Mouse (Mus musculus): ENCODE results near the gene Tjp3. TPM values are rescaled to one million over a fixed set of nuclear protein-coding genes. Genes with fewer than 3 reads are reported as not detected.

Tjp3 gene
- polyA plus RNA-seq, 1 experiment from 2014 or later: 9.7 TPM

DNA sequence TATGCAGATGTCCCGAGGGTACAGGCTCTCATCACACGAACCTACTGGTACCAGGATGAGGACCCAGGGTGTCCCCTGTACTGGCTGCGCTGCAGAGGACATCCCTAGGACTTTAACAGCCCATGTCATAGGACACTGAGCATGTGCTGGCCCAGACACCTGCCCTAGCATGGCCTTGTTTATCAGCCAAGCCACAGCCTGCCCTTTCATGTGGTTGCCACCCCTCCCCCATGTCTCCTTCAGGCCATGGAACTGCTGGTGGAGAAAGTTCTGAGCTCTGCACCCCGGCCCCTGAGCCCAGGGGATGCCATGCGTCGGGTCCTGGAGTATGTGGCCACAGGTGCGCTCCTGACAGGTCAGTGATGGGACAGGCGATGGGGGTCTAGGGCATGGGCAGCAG lies 41.9 kb downstream of the Tjp3 start:
- Histone ChIP-seq H3K4me2 (no peak overlapping the region), H3K4me1 (peaks cover 15% of the 10 kb centered on the region), H3K9ac (no peak overlapping the region), H3K4me3 (replicated peaks) (no peak overlapping the region), H3K36me3 (replicated peaks) (no peaks in the 10 kb centered on the region), H3K9me3 (no peaks in the 10 kb centered on the region), H3K27me3 (peaks cover 42% of the 10 kb centered on the region), H3K27ac (no peak overlapping the region)
- no peak for ATAC-seq (ENCODE audit: low FRiP score)
- WGBS: 77% methylated on average over 8 of the region's 8 CpGs

DNA sequence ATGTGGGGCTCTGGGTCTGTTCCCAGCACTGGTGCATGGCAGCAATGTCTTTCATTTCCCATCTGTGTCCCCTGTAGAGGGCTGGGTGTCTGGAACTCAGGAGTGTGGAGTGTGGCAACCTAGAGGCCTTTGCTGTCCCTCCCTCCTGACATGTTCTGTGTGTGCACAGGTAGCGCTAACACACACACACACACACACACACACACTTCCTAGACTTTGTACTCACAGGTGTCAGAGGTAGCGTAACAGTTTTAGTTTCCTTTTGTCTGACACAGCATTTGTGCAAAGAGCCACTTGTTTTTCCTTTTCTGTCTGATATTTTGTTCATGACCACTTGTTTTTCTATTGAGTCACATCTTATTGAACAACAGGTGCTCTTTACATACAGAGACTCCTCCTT lies 43.6 kb downstream of the Tjp3 start:
- H3K4me3 ChIP-seq (replicated peaks): no peak overlapping the region
- H3K4me1 ChIP-seq: peaks cover 13% of the 10 kb centered on the region
- no peak overlapping the region for H3K4me2 ChIP-seq
- H3K9me3 ChIP-seq: no peaks in the 10 kb centered on the region
- H3K9ac ChIP-seq: no peak overlapping the region
- no peaks in the 10 kb centered on the region for H3K36me3 ChIP-seq (replicated peaks)
- peaks cover 41% of the 10 kb centered on the region for H3K27me3 ChIP-seq
- no peak for ATAC-seq (ENCODE audit: low FRiP score)
- H3K27ac ChIP-seq: no peak overlapping the region
- 86% methylated on average over 2 of the region's 2 CpGs for WGBS

DNA sequence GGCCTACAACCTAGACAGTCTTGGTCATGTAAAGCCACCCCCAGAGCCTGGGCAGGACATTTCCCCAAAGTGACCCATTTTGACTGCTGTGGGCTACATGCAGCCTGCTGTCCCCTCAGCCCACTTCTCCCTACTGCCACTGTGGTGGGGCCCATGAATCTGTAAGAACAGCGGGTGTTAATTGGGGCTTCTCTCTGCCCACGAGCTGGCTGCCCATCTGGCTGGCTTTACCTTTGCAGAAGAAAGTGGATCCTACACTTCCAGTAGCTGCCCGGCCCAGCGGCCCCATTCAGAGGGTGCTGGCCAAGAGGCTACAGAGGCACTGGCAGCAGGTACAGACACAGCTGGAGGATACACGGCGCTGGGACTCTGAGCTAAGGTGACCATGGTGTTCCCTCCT lies 46.2 kb downstream of the Tjp3 start:
- H3K9ac ChIP-seq: no peak overlapping the region; the same call in 1 of the 2 replicates

DNA sequence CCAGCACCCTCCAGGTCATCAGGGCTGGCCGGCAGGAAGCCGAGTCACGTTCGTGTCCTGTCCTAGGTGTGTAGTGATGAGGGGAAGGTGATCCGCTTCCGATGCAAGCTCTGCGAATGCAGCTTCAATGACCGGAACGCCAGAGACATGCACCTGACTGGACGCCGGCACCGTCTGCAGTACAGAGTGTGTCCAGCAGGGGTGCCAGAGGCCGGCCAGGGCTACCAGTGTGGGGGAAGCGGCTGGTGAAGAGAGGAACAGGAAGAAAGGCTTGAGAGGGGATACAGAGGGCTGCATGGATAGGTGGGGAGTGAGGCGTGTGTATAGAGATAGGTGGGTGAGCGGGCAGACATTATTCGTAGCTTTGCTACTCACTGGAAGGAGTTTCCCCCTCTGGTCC lies 46.8 kb downstream of the Tjp3 start:
- Histone ChIP-seq H3K27me3 (peaks cover 43% of the 10 kb centered on the region), H3K9me3 (no peaks in the 10 kb centered on the region), H3K4me2 (peak overlapping the region; percentile 25; the same call in 1 of the 2 replicates), H3K27ac (no peak overlapping the region), H3K4me1 (peaks cover 13% of the 10 kb centered on the region), H3K9ac (no peak overlapping the region; the same call in 1 of the 2 replicates), H3K36me3 (replicated peaks) (no peaks in the 10 kb centered on the region), H3K4me3 (replicated peaks) (0 out of 2 replicates have a peak overlapping the region, but pooled peaks have one; percentile 4)
- whole genome bisulfite sequencing: 8% methylated on average over 17 of the region's 17 CpGs
- ATAC-seq (ENCODE audit: low FRiP score): peak; percentile 79

More for the DNA sequence above, 46.2 kb downstream of the Tjp3 start:
- ATAC-seq (ENCODE audit: low FRiP score): no peak
- peaks cover 7% of the 10 kb centered on the region; the same call in 1 of the 2 replicates for H3K4me1 ChIP-seq
- H3K4me3 ChIP-seq (replicated peaks): no peak overlapping the region
- no peaks in the 10 kb centered on the region for H3K9me3 ChIP-seq
- no peak overlapping the region for H3K27ac ChIP-seq
- 84% methylated on average over 6 of the region's 6 CpGs for WGBS
- no peak overlapping the region for H3K4me2 ChIP-seq
- H3K36me3 ChIP-seq (replicated peaks): no peaks in the 10 kb centered on the region
- H3K27me3 ChIP-seq: peaks cover 37% of the 10 kb centered on the region

DNA sequence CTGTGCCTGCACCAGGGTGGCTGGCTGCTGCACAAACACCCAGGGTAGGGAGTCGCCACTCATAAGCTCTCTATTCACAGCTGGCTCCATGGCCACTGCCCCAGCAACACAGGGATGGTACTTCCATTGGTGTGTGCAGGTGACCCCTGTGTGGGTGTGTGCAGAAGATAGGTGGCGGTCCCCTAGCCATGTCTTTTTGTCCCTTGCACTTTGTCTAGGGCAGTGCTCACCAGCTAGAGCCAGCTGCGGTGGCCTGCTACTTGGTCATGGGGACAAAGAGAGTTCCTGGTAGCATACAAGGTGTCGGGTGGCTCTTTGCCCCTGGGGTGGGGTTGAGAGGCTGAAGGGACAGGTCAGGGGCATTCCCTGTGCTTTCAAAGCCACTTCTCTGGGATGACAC lies 47.2 kb downstream of the Tjp3 start:
- 75% methylated on average over 4 of the region's 4 CpGs for WGBS
- ATAC-seq (ENCODE audit: low FRiP score): peak; percentile 5; the same call in 1 of the 2 replicates
- H3K27me3 ChIP-seq: peaks cover 47% of the 10 kb centered on the region

DNA sequence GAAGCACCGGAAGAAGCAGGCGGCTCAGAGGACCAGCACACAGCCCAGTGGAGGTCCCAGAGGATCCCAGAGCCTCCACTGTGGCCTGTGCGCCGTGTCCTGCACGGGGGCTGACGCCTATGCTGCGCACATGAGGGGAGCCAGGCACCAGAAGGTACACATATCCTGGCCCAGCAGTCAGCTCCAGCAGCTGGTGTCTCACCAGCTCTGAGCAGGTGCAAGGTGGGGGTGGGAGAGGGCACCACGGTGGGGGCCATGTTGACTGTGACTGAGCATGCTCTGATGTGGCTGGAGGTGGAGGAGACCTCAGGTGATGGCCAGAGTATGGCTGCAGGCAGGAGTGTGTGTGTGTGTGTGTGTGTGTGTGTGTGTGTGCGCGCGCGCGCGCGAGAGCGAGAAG lies 49.4 kb downstream of the Tjp3 start:
- peaks cover 61% of the 10 kb centered on the region for H3K27me3 ChIP-seq
- 92% methylated on average over 16 of the region's 16 CpGs for WGBS
- no peak for ATAC-seq (ENCODE audit: low FRiP score)
- H3K9me3 ChIP-seq: no peaks in the 10 kb centered on the region
- no peak overlapping the region for H3K27ac ChIP-seq
- no peaks in the 10 kb centered on the region; the same call in 1 of the 2 replicates for H3K36me3 ChIP-seq (replicated peaks)
- no peak overlapping the region for H3K4me2 ChIP-seq
- H3K4me1 ChIP-seq: peaks cover 23% of the 10 kb centered on the region
- no peak overlapping the region for H3K4me3 ChIP-seq (replicated peaks)
- H3K9ac ChIP-seq: no peak overlapping the region

More for the DNA sequence above, 47.2 kb downstream of the Tjp3 start:
- Histone ChIP-seq H3K36me3 (replicated peaks) (no peaks in the 10 kb centered on the region), H3K4me1 (peaks cover 17% of the 10 kb centered on the region), H3K4me2 (peak overlapping the region; percentile 25; the same call in 1 of the 2 replicates), H3K4me3 (replicated peaks) (no peak overlapping the region), H3K9me3 (no peaks in the 10 kb centered on the region), H3K9ac (no peak overlapping the region), H3K27ac (no peak overlapping the region)

DNA sequence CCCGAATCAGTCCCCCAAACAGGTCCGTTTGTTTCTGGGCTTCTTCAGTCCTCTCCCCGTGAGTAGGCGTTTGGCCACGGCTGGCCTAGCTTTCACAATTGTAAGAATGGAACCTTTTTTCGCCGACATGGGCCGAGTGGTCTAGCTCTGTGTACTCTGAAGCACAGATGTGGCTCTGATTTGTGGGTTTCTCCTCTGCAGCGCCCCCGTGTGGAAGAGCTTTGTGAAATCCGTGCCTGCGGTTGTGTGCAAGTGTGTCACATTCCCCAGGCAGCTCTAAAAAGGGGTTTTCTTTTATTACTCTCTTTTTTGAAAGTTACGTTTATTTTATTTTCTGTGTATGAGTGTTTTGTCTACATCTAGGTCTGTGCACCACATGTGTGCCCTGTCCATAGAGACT lies 50.5 kb downstream of the Tjp3 start:
- Histone ChIP-seq H3K4me2 (no peak overlapping the region), H3K4me3 (replicated peaks) (no peak overlapping the region), H3K27ac (no peak overlapping the region), H3K27me3 (peaks cover 61% of the 10 kb centered on the region), H3K9ac (no peak overlapping the region), H3K36me3 (replicated peaks) (no peaks in the 10 kb centered on the region; the same call in 1 of the 2 replicates), H3K4me1 (peaks cover 23% of the 10 kb centered on the region), H3K9me3 (no peaks in the 10 kb centered on the region)
- 17% methylated on average over 13 of the region's 13 CpGs for WGBS
- no peak for ATAC-seq (ENCODE audit: low FRiP score)

DNA sequence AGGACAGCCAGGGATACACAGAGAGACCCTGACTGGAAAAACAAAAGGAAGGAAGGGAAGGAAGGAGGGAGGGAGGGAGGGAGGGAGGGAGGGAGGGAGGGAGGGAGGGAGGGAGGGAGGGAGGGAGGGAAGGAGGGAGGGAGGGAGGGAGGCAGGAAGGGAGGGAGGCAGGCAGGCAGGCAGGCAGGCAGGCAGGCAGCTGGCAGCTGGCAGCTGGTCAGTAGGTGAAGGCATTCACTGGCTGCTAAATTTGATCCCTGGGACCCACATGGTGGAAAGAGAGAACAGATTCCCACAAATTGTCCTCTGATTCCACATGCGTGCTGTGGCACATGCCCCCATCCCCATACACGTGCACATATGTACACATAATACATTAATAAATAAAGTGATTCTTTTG lies 52.8 kb downstream of the Tjp3 start:
- 81% methylated on average over 2 of the region's 2 CpGs for WGBS
- no peak overlapping the region for H3K4me2 ChIP-seq
- no peak overlapping the region for H3K9ac ChIP-seq
- peaks cover 20% of the 10 kb centered on the region for H3K4me1 ChIP-seq
- no peak overlapping the region for H3K27ac ChIP-seq
- no peak for ATAC-seq (ENCODE audit: low FRiP score)
- no peaks in the 10 kb centered on the region for H3K9me3 ChIP-seq
- no peak overlapping the region for H3K4me3 ChIP-seq (replicated peaks)
- no peaks in the 10 kb centered on the region; the same call in 1 of the 2 replicates for H3K36me3 ChIP-seq (replicated peaks)
- peaks cover 51% of the 10 kb centered on the region for H3K27me3 ChIP-seq

DNA sequence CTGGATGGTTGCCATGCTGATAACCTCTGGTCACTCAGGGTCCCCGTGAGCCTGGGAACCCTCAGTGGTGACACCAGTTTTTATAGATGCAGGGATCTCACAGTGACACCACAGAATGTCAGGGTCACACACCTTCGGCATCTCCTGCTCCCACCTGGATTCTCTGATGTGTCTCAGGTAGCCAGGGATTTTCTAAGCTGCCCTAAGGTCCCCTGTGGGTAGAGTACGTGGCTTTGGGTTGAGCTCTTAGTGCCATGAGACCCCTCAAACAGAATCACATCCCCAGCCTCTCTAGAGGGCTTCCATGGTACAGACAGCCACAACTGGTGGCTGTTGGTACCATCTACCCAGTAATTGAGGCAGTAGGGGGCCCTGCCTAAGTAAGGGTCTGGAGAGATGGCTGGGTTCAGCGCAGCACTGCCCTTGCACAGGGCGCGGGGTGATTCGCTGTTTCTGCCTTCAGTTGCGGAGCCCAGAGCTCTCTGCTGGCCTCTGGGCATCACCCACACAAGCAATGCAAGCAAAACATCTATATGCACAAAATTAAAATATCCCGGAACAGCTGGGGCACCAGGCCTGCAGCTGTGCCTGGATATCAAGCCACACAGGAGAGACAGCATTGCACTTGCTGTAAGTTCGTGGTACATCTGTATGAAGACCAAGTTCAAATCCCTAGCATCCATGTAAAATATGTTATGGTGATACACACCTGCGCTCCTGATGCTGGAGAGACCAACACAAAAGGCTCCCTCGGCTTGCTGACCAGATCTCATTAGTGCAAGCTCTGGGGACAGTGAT lies 54.7 kb downstream of the Tjp3 start:
- Histone ChIP-seq H3K9me3 (no peaks in the 10 kb centered on the region), H3K27me3 (peaks cover 44% of the 10 kb centered on the region), H3K9ac (no peak overlapping the region), H3K4me2 (no peak overlapping the region), H3K4me1 (peaks cover 31% of the 10 kb centered on the region), H3K27ac (no peak overlapping the region), H3K4me3 (replicated peaks) (no peak overlapping the region), H3K36me3 (replicated peaks) (no peaks in the 10 kb centered on the region; the same call in 1 of the 2 replicates)
- no peak for ATAC-seq (ENCODE audit: low FRiP score)
- 87% methylated on average over 12 of the region's 12 CpGs for WGBS

DNA sequence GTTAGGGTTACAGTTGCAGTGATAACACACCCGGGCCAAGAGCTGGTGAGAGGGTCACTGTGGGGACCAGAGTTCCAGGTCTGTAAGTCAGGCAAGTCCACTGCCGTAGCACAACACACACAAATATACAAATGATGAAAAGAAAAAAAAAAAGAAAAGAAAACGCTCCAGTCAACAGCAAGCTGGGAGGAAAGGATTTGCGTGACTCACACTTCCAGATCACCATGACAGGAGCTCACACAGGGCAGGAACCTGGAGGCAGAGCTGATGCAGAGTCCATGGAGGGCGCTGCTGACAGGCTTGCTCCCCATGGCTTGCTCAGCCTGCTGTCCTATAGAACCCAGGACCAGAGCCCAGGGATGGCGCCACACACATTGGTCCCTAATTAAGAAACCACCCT lies 57.2 kb downstream of the Tjp3 start:
- no peak for ATAC-seq (ENCODE audit: low FRiP score)
- H3K27me3 ChIP-seq: peaks cover 40% of the 10 kb centered on the region
- H3K36me3 ChIP-seq (replicated peaks): no peaks in the 10 kb centered on the region; the same call in 1 of the 2 replicates
- 84% methylated on average over 6 of the region's 6 CpGs for WGBS
- H3K9ac ChIP-seq: no peak overlapping the region
- H3K27ac ChIP-seq: no peak overlapping the region
- no peaks in the 10 kb centered on the region for H3K9me3 ChIP-seq
- no peak overlapping the region for H3K4me3 ChIP-seq (replicated peaks)
- H3K4me2 ChIP-seq: no peak overlapping the region
- H3K4me1 ChIP-seq: peaks cover 45% of the 10 kb centered on the region

DNA sequence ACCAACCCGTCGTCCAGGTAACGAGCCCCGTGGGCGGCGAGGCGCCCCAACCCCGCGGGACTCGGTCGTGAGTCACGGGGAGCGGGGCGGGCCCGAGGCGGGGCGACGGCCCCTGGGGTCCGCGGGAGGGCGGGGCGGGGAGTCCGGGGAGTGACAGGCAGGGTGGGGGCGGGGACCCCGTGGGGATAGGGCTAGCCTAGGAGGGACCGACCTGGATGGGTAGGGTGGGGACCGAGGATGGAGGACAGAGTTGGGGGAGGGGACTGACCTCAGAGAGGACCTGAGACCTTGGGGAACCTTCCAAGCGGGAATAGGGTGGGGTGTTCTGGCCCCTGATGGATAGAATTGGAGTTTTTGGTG lies 58.2 kb downstream of the Tjp3 start:
- ATAC-seq (ENCODE audit: low FRiP score): peak; percentile 52
- H3K9ac ChIP-seq: peak overlapping the region; percentile 83
- H3K9me3 ChIP-seq: no peaks in the 10 kb centered on the region
- H3K4me2 ChIP-seq: peak overlapping the region; percentile 79
- no peak overlapping the region for H3K27ac ChIP-seq
- 3% methylated on average over 27 of the region's 28 CpGs for WGBS
- H3K27me3 ChIP-seq: peaks cover 42% of the 10 kb centered on the region
- peak overlapping the region; percentile 81 for H3K4me3 ChIP-seq (replicated peaks)
- peaks cover 54% of the 10 kb centered on the region for H3K4me1 ChIP-seq
- H3K36me3 ChIP-seq (replicated peaks): no peaks in the 10 kb centered on the region; the same call in 1 of the 2 replicates

DNA sequence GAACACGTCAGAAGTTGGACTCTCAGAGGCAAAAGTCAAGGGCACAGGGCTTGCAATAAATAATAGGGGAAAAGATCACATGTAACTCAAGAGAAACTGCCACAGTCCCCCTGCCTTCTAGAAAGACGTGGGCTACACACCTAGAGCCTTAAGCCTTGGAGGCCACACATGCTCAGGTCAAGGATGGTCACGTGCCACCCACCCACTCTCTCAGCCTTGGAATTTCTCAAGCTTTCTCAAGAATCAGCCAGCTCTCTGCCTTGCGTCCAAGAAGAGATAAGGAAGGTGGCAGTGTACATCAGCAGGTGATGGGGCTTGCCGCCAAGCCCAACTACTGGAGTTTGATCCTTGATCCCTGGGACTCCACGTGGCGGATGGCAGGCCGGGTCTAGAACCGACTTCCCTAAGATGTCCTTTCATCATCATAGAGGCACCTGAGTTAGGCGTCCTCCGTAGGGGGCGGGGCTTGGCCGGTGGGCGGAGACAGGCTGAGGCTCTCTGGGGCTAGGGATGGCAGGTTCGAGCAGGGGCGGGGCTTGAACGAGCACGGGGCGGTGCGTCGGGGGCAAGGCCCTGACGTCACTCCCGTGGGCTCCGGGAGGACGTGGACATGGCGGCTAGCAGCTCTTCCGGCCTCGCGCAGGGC lies 58.7 kb downstream of the Tjp3 start, which contains the start of gene Zfr2:
Gene Zfr2 (plus strand): TSS at position 576 of the 646 bp plus-strand sequence.
- no peaks in the 10 kb centered on the region; the same call in 1 of the 2 replicates for H3K36me3 ChIP-seq (replicated peaks)
- H3K9me3 ChIP-seq: no peaks in the 10 kb centered on the region
- H3K9ac ChIP-seq: peak within 1 kb of the TSS; percentile 83
- peak; percentile 75 for ATAC-seq (ENCODE audit: low FRiP score)
- H3K4me1 ChIP-seq: peaks cover 58% of the 10 kb centered on the region
- peaks cover 37% of the 10 kb centered on the region for H3K27me3 ChIP-seq
- peak within 1 kb of the TSS; percentile 79 for H3K4me2 ChIP-seq
- H3K27ac ChIP-seq: no peak within 1 kb of the TSS
- peak within 1 kb of the TSS; percentile 81 for H3K4me3 ChIP-seq (replicated peaks)
- 10% methylated on average over 29 of the region's 29 CpGs for WGBS
